Mouse (Mus musculus): Measurements from ENCODE around the gene Atp1a1. TPM values are rescaled to one million over a fixed set of nuclear protein-coding genes. Genes with fewer than 3 reads are reported as not detected.

Gene Atp1a1
- polyA plus RNA-seq, 1 experiment from 2014 or later, result 294 TPM

- H3K9ac ChIP-seq, result no peak overlapping the region
- 68% methylated on average over 8 of the region's 8 CpGs for WGBS
- H3K27ac ChIP-seq (ENCODE audit: poor library complexity, severe bottlenecking), result peak overlapping the region; percentile 42; the same call in 1 of the 2 replicates
Measured at GRCm38 (mm10) chr3:101571515-101572130, 32.9 kb downstream of the Atp1a1 start.

GRCm38 (mm10) chr3:101570747-101571514, 33.6 kb downstream of the Atp1a1 start:
- Histone ChIP-seq H3K9ac (no peak overlapping the region), H3K27ac (ENCODE audit: poor library complexity, severe bottlenecking) (no peak overlapping the region), H3K4me3 (no peak overlapping the region), H3K9me3 (replicated peaks) (no peaks in the 10 kb centered on the region), H3K36me3 (peaks cover 20% of the 10 kb centered on the region), H3K4me1 (replicated peaks) (peaks cover 32% of the 10 kb centered on the region), H3K4me2 (no peak overlapping the region), H3K27me3 (replicated peaks) (no peaks in the 10 kb centered on the region)
- ATAC-seq (ENCODE audit: insufficient number of reproducible peaks, low FRiP score), result no peak
- WGBS, result 78% methylated on average over 6 of the region's 6 CpGs

More at GRCm38 (mm10) chr3:101571515-101572130, 32.9 kb downstream of the Atp1a1 start:
- H3K9me3 ChIP-seq (replicated peaks), result no peaks in the 10 kb centered on the region
- no peak overlapping the region for H3K4me2 ChIP-seq
- no peak for ATAC-seq (ENCODE audit: insufficient number of reproducible peaks, low FRiP score)
- H3K36me3 ChIP-seq, result peaks cover 27% of the 10 kb centered on the region
- H3K27me3 ChIP-seq (replicated peaks), result no peaks in the 10 kb centered on the region
- no peak overlapping the region for H3K4me3 ChIP-seq
- peaks cover 32% of the 10 kb centered on the region for H3K4me1 ChIP-seq (replicated peaks)

GRCm38 (mm10) chr3:101570246-101570645, 34.2 kb downstream of the Atp1a1 start:
- no peak for ATAC-seq (ENCODE audit: insufficient number of reproducible peaks, low FRiP score)
- Histone ChIP-seq H3K4me1 (replicated peaks) (peaks cover 32% of the 10 kb centered on the region), H3K4me3 (no peak overlapping the region), H3K4me2 (no peak overlapping the region), H3K9me3 (replicated peaks) (no peaks in the 10 kb centered on the region), H3K9ac (no peak overlapping the region), H3K27me3 (replicated peaks) (no peaks in the 10 kb centered on the region), H3K27ac (ENCODE audit: poor library complexity, severe bottlenecking) (no peak overlapping the region), H3K36me3 (peaks cover 13% of the 10 kb centered on the region)
- WGBS, result 90% methylated on average over 3 of the region's 3 CpGs

- Histone ChIP-seq H3K4me3 (no peak overlapping the region), H3K27me3 (replicated peaks) (no peaks in the 10 kb centered on the region), H3K4me2 (no peak overlapping the region), H3K36me3 (no peaks in the 10 kb centered on the region), H3K4me1 (replicated peaks) (peaks cover 18% of the 10 kb centered on the region), H3K9me3 (replicated peaks) (no peaks in the 10 kb centered on the region), H3K9ac (no peak overlapping the region), H3K27ac (ENCODE audit: poor library complexity, severe bottlenecking) (no peak overlapping the region)
- WGBS, result 75% methylated on average over 4 of the region's 4 CpGs
- no peak for ATAC-seq (ENCODE audit: insufficient number of reproducible peaks, low FRiP score)
Measured at GRCm38 (mm10) chr3:101568627-101569026, 35.9 kb downstream of the Atp1a1 start.

- no peak for ATAC-seq (ENCODE audit: insufficient number of reproducible peaks, low FRiP score)
- Histone ChIP-seq H3K4me2 (no peak overlapping the region), H3K4me1 (replicated peaks) (peaks cover 27% of the 10 kb centered on the region), H3K27me3 (replicated peaks) (no peaks in the 10 kb centered on the region), H3K9me3 (replicated peaks) (no peaks in the 10 kb centered on the region), H3K9ac (no peak overlapping the region), H3K27ac (ENCODE audit: poor library complexity, severe bottlenecking) (no peak overlapping the region), H3K4me3 (no peak overlapping the region), H3K36me3 (no peaks in the 10 kb centered on the region)
- WGBS, result 93% methylated on average over 2 of the region's 2 CpGs
Measured at GRCm38 (mm10) chr3:101564011-101564410, 40.5 kb downstream of the Atp1a1 start.

- Histone ChIP-seq H3K4me1 (replicated peaks) (peaks cover 27% of the 10 kb centered on the region), H3K4me3 (no peak overlapping the region), H3K27me3 (replicated peaks) (no peaks in the 10 kb centered on the region), H3K36me3 (no peaks in the 10 kb centered on the region), H3K9ac (0 out of 2 replicates have a peak overlapping the region, but pooled peaks have one; percentile 25), H3K9me3 (replicated peaks) (no peaks in the 10 kb centered on the region), H3K27ac (ENCODE audit: poor library complexity, severe bottlenecking) (peak overlapping the region; percentile 81), H3K4me2 (no peak overlapping the region)
- ATAC-seq (ENCODE audit: insufficient number of reproducible peaks, low FRiP score), result peak; percentile 59
- 23% methylated on average over 10 of the region's 10 CpGs for WGBS
Measured at GRCm38 (mm10) chr3:101562510-101563209, 41.8 kb downstream of the Atp1a1 start.

GRCm38 (mm10) chr3:101561948-101562347, 42.5 kb downstream of the Atp1a1 start:
- WGBS, result 86% methylated on average over 5 of the region's 5 CpGs
- Histone ChIP-seq H3K36me3 (no peaks in the 10 kb centered on the region), H3K9me3 (replicated peaks) (no peaks in the 10 kb centered on the region), H3K9ac (no peak overlapping the region), H3K27me3 (replicated peaks) (no peaks in the 10 kb centered on the region), H3K4me3 (no peak overlapping the region), H3K4me2 (no peak overlapping the region), H3K4me1 (replicated peaks) (peaks cover 27% of the 10 kb centered on the region), H3K27ac (ENCODE audit: poor library complexity, severe bottlenecking) (no peak overlapping the region)
- ATAC-seq (ENCODE audit: insufficient number of reproducible peaks, low FRiP score), result no peak

- no peaks in the 10 kb centered on the region for H3K36me3 ChIP-seq
- H3K4me2 ChIP-seq, result no peak overlapping the region
- WGBS, result 78% methylated on average over 9 of the region's 9 CpGs
- no peaks in the 10 kb centered on the region for H3K27me3 ChIP-seq (replicated peaks)
- peaks cover 27% of the 10 kb centered on the region for H3K4me1 ChIP-seq (replicated peaks)
- no peak overlapping the region for H3K4me3 ChIP-seq
- H3K9ac ChIP-seq, result no peak overlapping the region
- no peak for ATAC-seq (ENCODE audit: insufficient number of reproducible peaks, low FRiP score)
- H3K27ac ChIP-seq (ENCODE audit: poor library complexity, severe bottlenecking), result no peak overlapping the region
- H3K9me3 ChIP-seq (replicated peaks), result no peaks in the 10 kb centered on the region
Measured at GRCm38 (mm10) chr3:101560841-101561522, 43.5 kb downstream of the Atp1a1 start.

- Histone ChIP-seq H3K4me3 (no peak overlapping the region), H3K9me3 (replicated peaks) (no peaks in the 10 kb centered on the region), H3K9ac (no peak overlapping the region), H3K27ac (ENCODE audit: poor library complexity, severe bottlenecking) (no peak overlapping the region), H3K36me3 (no peaks in the 10 kb centered on the region), H3K27me3 (replicated peaks) (no peaks in the 10 kb centered on the region), H3K4me1 (replicated peaks) (peaks cover 38% of the 10 kb centered on the region), H3K4me2 (no peak overlapping the region)
- no peak for ATAC-seq (ENCODE audit: insufficient number of reproducible peaks, low FRiP score)
- 77% methylated on average over 2 of the region's 2 CpGs for WGBS
Measured at GRCm38 (mm10) chr3:101556712-101557111, 47.8 kb downstream of the Atp1a1 start.

GRCm38 (mm10) chr3:101552621-101553620, 51.6 kb downstream of the Atp1a1 start:
- Histone ChIP-seq H3K27ac (ENCODE audit: poor library complexity, severe bottlenecking) (peak overlapping the region; percentile 56; the same call in 1 of the 2 replicates), H3K4me3 (no peak overlapping the region)
- WGBS, result 46% methylated on average over 7 of the region's 7 CpGs

More at GRCm38 (mm10) chr3:101552621-101553620, 51.6 kb downstream of the Atp1a1 start:
- H3K4me2 ChIP-seq, result no peak overlapping the region
- H3K9me3 ChIP-seq (replicated peaks), result no peaks in the 10 kb centered on the region
- H3K4me1 ChIP-seq (replicated peaks), result peaks cover 41% of the 10 kb centered on the region
- no peaks in the 10 kb centered on the region for H3K27me3 ChIP-seq (replicated peaks)
- no peaks in the 10 kb centered on the region for H3K36me3 ChIP-seq
- H3K9ac ChIP-seq, result no peak overlapping the region
- ATAC-seq (ENCODE audit: insufficient number of reproducible peaks, low FRiP score), result no peak

Measured in heart, embryonic 12.5 days (tissue).